Mouse (Mus musculus): Measurements from ENCODE around the gene Ubqln1.
A peak's percentile ranks its signal among the peaks of the same experiment; 100 is the strongest.
"Not testable (repeated sequence)": the region's sequence is repeated elsewhere in the genome, so short reads cannot be mapped to it uniquely, and the experiment has no call there.

The Ubqln1 gene

GRCm38 (mm10) chr13:58156031-58156430, 59.4 kb downstream of the Ubqln1 start:
- no peak for DNase-seq (ENCODE audit: low read depth, low spot score)

GRCm38 (mm10) chr13:58150442-58150841, 65.0 kb downstream of the Ubqln1 start:
- DNase-seq (ENCODE audit: low read depth, low spot score), result no peak

- DNase-seq (ENCODE audit: low read depth, low spot score), result no peak
Observed at GRCm38 (mm10) chr13:58149629-58150028, 65.8 kb downstream of the Ubqln1 start.

- no peak for DNase-seq (ENCODE audit: low read depth, low spot score)
Observed at GRCm38 (mm10) chr13:58149033-58149558, 66.4 kb downstream of the Ubqln1 start.

- no peak for DNase-seq (ENCODE audit: low read depth, low spot score)
Observed at GRCm38 (mm10) chr13:58148256-58148831, 67.1 kb downstream of the Ubqln1 start.

GRCm38 (mm10) chr13:58147760-58148159, 67.7 kb downstream of the Ubqln1 start:
- DNase-seq (ENCODE audit: low read depth, low spot score), result no peak

- not testable (repeated sequence) for DNase-seq (ENCODE audit: low read depth, low spot score)
Observed at GRCm38 (mm10) chr13:58146603-58147002, 68.8 kb downstream of the Ubqln1 start.

- no peak for DNase-seq (ENCODE audit: low read depth, low spot score)
Observed at GRCm38 (mm10) chr13:58131692-58132091, 83.8 kb downstream of the Ubqln1 start.

- no peak for DNase-seq (ENCODE audit: low read depth, low spot score)
Observed at GRCm38 (mm10) chr13:58129687-58130246, 85.7 kb downstream of the Ubqln1 start.

GRCm38 (mm10) chr13:58128768-58129671, 86.4 kb downstream of the Ubqln1 start:
- peak; percentile 91 for DNase-seq (ENCODE audit: low read depth, low spot score)

- peak; percentile 85 for DNase-seq (ENCODE audit: low read depth, low spot score)
Observed at GRCm38 (mm10) chr13:58128396-58128767, 87.1 kb downstream of the Ubqln1 start, which contains the start of gene Hnrnpa0. Gene Hnrnpa0, minus strand, starts transcription at chr13:58128556.

GRCm38 (mm10) chr13:58127766-58128361, 87.6 kb downstream of the Ubqln1 start:
- no peak for DNase-seq (ENCODE audit: low read depth, low spot score)

GRCm38 (mm10) chr13:58126862-58127765, 88.3 kb downstream of the Ubqln1 start:
- no peak for DNase-seq (ENCODE audit: low read depth, low spot score)

All from brain, embryonic 18.5 days (tissue).